Mouse (Mus musculus) left cerebral cortex, postnatal 25 days (tissue): ENCODE results near the gene Mcrip1. TPM values are rescaled to one million over a fixed set of nuclear protein-coding genes. Genes with fewer than 3 reads are reported as not detected.

Experiments used
- DNase-seq, 2 experiments: peaks; one replicate each; pipeline ENCODE4 v3.0.0; 2022; ENCODE audit warnings: low spot score in 2 of 2, mixed read lengths in 1 of 2
- intact Hi-C: fragments of 180-260 bp; cut with DNase I; formaldehyde crosslinking; loops from one replicate; pipeline ENCODE4 v1.15.1; 2025
- total RNA-seq, 2 experiments: library from RNA; stranded (reverse); gene quantifications; 2 replicates each; pipeline ENCODE4 v1.2.3; 2021

Mcrip1 gene
- total RNA-seq, 2 experiments from 2014 or later, result 88.2 to 93.6 TPM

DNA sequence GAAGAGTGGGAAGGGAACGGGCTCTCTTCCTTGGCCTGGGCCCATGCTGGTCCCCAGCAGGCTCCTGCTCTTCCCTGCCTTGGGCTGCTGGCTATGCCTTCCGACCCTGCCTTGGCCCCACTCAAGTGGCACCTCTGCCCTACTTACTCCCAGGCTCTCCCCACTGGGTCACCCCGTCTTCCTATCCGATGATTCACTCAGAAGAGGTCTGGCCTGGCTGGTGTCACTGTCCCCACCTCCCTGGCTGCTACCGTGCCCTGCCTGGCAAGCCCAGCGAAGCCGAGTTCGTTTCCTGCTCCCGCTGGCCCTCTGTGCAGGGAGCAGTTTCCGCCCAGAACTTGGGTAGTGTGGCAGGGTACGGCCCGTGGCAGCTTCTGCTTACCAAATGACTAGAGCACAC, 51.3 kb downstream of the Mcrip1 start:
- intact Hi-C loops, result no loop called here
- DNase-seq, result no peak

- DNase-seq, result no peak
- intact Hi-C loops, result no loop called here
Measured at GRCm38 (mm10) chr11:120497436-120497835, 52.1 kb downstream of the Mcrip1 start.

GRCm38 (mm10) chr11:120493911-120494310, 55.6 kb downstream of the Mcrip1 start:
- DNase-seq, result no peak
- intact Hi-C loops, result no loop called here

GRCm38 (mm10) chr11:120493351-120493750, 56.2 kb downstream of the Mcrip1 start:
- intact Hi-C loops, result no loop called here
- no peak for DNase-seq

Other genes starting within 250 kb of the Mcrip1 start
- 1,000 to 10,000 TPM; 1,262 to 1,272 TPM for gene Actg1, start 201.2 kb downstream of the Mcrip1 start, total RNA-seq
- under 1 TPM in 1 of 2 experiments, not detected in 1; 0.21 TPM for gene Fscn2, start 188.2 kb downstream of the Mcrip1 start, total RNA-seq
- 10 to 100 TPM; 15.3 to 16.3 TPM for gene Faap100, start 171.0 kb downstream of the Mcrip1 start, total RNA-seq
- gene Nploc4, start 112.0 kb downstream of the Mcrip1 start, total RNA-seq, result 10 to 100 TPM; 67.5 to 71.1 TPM
- 1 to 10 TPM; 2.8 to 5.8 TPM for gene Tspan10, start 107.1 kb downstream of the Mcrip1 start, total RNA-seq
- gene Pde6g, start 96.2 kb downstream of the Mcrip1 start, total RNA-seq, result under 1 TPM in 1 of 2 experiments, not detected in 1; 0.18 TPM
- 10 to 100 TPM; 12.6 to 15.9 TPM for gene Oxld1, start 91.7 kb downstream of the Mcrip1 start, total RNA-seq
- gene Ccdc137, start 91.6 kb downstream of the Mcrip1 start, total RNA-seq, result 10 to 100 TPM; 21.5 to 29.0 TPM
- 10 to 100 TPM; 56.7 to 58.1 TPM for gene Arl16, start 82.1 kb downstream of the Mcrip1 start, total RNA-seq
- gene Mrpl12, start 65.1 kb downstream of the Mcrip1 start, total RNA-seq, result 10 to 100 TPM; 72.6 to 75.2 TPM
- 10 to 100 TPM; 18.4 to 20.5 TPM for gene Slc25a10, start 57.9 kb downstream of the Mcrip1 start, total RNA-seq
- not detected for gene Gcgr, start 19.0 kb downstream of the Mcrip1 start, total RNA-seq
- not detected for gene Ppp1r27, start 1.4 kb upstream of the Mcrip1 start, total RNA-seq
- 100 to 1,000 TPM; 125 to 127 TPM for gene P4hb, start 23.5 kb upstream of the Mcrip1 start, total RNA-seq
- 100 to 1,000 TPM; 340 to 344 TPM for gene Arhgdia, start 31.9 kb upstream of the Mcrip1 start, total RNA-seq
- 10 to 100 TPM; 59.9 to 61.2 TPM for gene Alyref, start 48.6 kb upstream of the Mcrip1 start, total RNA-seq
- gene Anapc11, start 48.7 kb upstream of the Mcrip1 start, total RNA-seq, result 10 to 100 TPM; 93.2 to 94.8 TPM
- not detected for gene Npb, start 58.8 kb upstream of the Mcrip1 start, total RNA-seq
- 100 to 1,000 TPM; 120 to 141 TPM for gene Pcyt2, start 68.2 kb upstream of the Mcrip1 start, total RNA-seq
- 10 to 100 TPM; 37.8 TPM for gene Sirt7, start 75.5 kb upstream of the Mcrip1 start, total RNA-seq
- gene Mafg, start 83.9 kb upstream of the Mcrip1 start, total RNA-seq, result 10 to 100 TPM; 91.5 to 98.4 TPM
- gene Pycr1, start 94.0 kb upstream of the Mcrip1 start, total RNA-seq, result 1 to 10 TPM; 1.4 to 2.1 TPM
- 1 to 10 TPM; 7.4 to 8.6 TPM for gene Myadml2, start 98.4 kb upstream of the Mcrip1 start, total RNA-seq
- gene Notum, start 111.4 kb upstream of the Mcrip1 start, total RNA-seq, result 1 to 10 TPM; 4.1 to 4.7 TPM
- gene Aspscr1, start 123.2 kb upstream of the Mcrip1 start, total RNA-seq, result 10 to 100 TPM; 51.2 to 53.1 TPM
- 10 to 100 TPM; 18.0 to 22.7 TPM for gene Cenpx, start 164.0 kb upstream of the Mcrip1 start, total RNA-seq
- 10 to 100 TPM; 50.4 to 60.0 TPM for gene Lrrc45, start 164.2 kb upstream of the Mcrip1 start, total RNA-seq
- 10 to 100 TPM; 39.4 to 41.0 TPM for gene Rac3, start 171.7 kb upstream of the Mcrip1 start, total RNA-seq
- gene Dcxr, start 177.6 kb upstream of the Mcrip1 start, total RNA-seq, result 1 to 10 TPM; 6.1 to 7.4 TPM
- 1 to 10 TPM; 2.6 to 3.7 TPM for gene Cbr2, start 182.4 kb upstream of the Mcrip1 start, total RNA-seq
- 10 to 100 TPM; 29.3 to 33.1 TPM for gene Hmga1b, start 213.1 kb upstream of the Mcrip1 start, total RNA-seq
- gene Rfng, start 234.5 kb upstream of the Mcrip1 start, total RNA-seq, result 10 to 100 TPM; 62.9 to 63.3 TPM
- 100 to 1,000 TPM; 139 to 143 TPM for gene Gps1, start 234.5 kb upstream of the Mcrip1 start, total RNA-seq
- 10 to 100 TPM; 40.0 to 42.8 TPM for gene Dus1l, start 246.7 kb upstream of the Mcrip1 start, total RNA-seq